Mouse (Mus musculus) heart, adult 18-20 months (tissue): ENCODE measurements around the gene Lrrtm3. TPM values are rescaled to one million over a fixed set of nuclear protein-coding genes. Genes with fewer than 3 reads are reported as not detected.

Source experiments
- DNase-seq, 2 experiments: peaks; one replicate each; pipeline ENCODE4 v3.0.0; 2021 to 2022; ENCODE audit warnings: mixed read lengths in 1 of 2
- total RNA-seq, 2 experiments: library from RNA; stranded (reverse); gene quantifications; 2 replicates each; pipeline ENCODE4 v1.2.3; 2021

The Lrrtm3 gene
- total RNA-seq, 2 experiments from 2014 or later = 0.18 TPM; not detected in 1

- no peak for DNase-seq
Measured at GRCm38 (mm10) chr10:63894612-63895011, 195.5 kb downstream of the Lrrtm3 start.

GRCm38 (mm10) chr10:63886449-63887088 lies 203.5 kb downstream of the Lrrtm3 start:
- peak; percentile 50 to 56 for DNase-seq

GRCm38 (mm10) chr10:63880462-63880903 lies 209.6 kb downstream of the Lrrtm3 start:
- peak; percentile 83 to 91 for DNase-seq

Other genes with a start within 250 kb of the Lrrtm3 start
- gene Gm10118, start 162.8 kb downstream of the Lrrtm3 start, total RNA-seq = not detected